18 mouse cellular contexts compared by ENCODE assay signal in genomic region chr16:23921697-23922096, GRCm38 (mm10). TPM values are rescaled to one million over a fixed set of nuclear protein-coding genes. Genes with fewer than 3 reads are reported as not detected.
"Had no signal": no experiment of that assay in that cellular context is flagged by ENCODE, and none has a peak within 500 bp of the region (broad histone marks: within the 10 kb centered on the region; RNA-seq: fewer than 3 reads in every experiment).

No protein-coding gene starts in this region.

- H3K9ac ChIP-seq: lung, embryonic 14.5 days; midbrain, embryonic 12.5 days; neural tube, embryonic 12.5 days; stomach, embryonic 15.5 days had no signal

- H3K9me3 ChIP-seq: midbrain, embryonic 10.5 days; midbrain, embryonic 12.5 days; neural tube, embryonic 12.5 days; stomach, embryonic 15.5 days had no signal

- H3K4me3 ChIP-seq: midbrain, embryonic 10.5 days; midbrain, embryonic 12.5 days; neural tube, embryonic 12.5 days; stomach, embryonic 15.5 days had no signal

- DNase-seq: lung, adult 18-20 months; lung, embryonic 14.5 days; lung, postnatal 10 days; lung, postnatal 4 days; midbrain, embryonic 14.5 days; right cerebral cortex, postnatal 14 days; thymus, adult 2 months; thymus, postnatal 25 days; thymus, postnatal 4 days had no signal

- H3K36me3 ChIP-seq: midbrain, embryonic 10.5 days; midbrain, embryonic 12.5 days; neural tube, embryonic 12.5 days; stomach, embryonic 15.5 days had no signal

- H3K27ac ChIP-seq: midbrain, embryonic 10.5 days; midbrain, embryonic 12.5 days; neural tube, embryonic 12.5 days; stomach, embryonic 15.5 days; stomach, postnatal 0 days had no signal

- H3K4me1 ChIP-seq: midbrain, embryonic 10.5 days; midbrain, embryonic 12.5 days; neural tube, embryonic 12.5 days; stomach, embryonic 15.5 days had no signal

RNA-seq across cellular contexts. Expression of gene Rtp2, which starts 10.5 kb away (rescaled TPM):
- total RNA-seq: megakaryocyte, adult 5-6 weeks; megakaryocyte-erythroid progenitor cell, adult 5-6 weeks; monocyte, adult 5-6 weeks; neutrophil, adult 5-6 weeks had no signal

RNA-seq across cellular contexts. Expression of gene Sst, which starts 30.9 kb away (rescaled TPM):
- total RNA-seq: megakaryocyte, adult 5-6 weeks; megakaryocyte-erythroid progenitor cell, adult 5-6 weeks; monocyte, adult 5-6 weeks; neutrophil, adult 5-6 weeks had no signal
